Mouse (Mus musculus): ENCODE data around the gene Cdc34b.

DNA sequence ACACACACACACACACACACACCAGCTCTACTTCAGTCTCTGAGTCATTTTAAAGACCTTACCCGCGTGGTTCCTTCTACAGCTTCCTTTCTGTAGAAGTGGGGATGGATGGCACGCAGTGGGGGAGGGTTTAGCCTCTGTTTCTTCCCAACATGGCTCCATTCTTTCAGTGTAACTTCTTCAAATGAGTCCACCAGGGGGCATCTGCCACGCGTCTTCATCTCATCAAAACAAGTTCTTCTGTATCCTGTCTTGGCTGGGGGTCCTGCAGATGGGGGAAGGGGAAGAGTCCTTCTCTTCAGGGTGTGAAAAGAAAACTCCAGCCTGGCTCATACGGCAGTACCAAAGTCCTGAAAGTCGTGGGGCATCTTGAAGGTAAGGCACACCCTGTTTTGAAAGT, 37.6 kb upstream of the Cdc34b start:
- TF ChIP-seq CTCF (IDR thresholded peaks at IDR 0.05; ENCODE audit: low read depth) (peak; percentile 51), EP300 (optimal IDR thresholded peaks at IDR 0.05) (no peak)

Data from stomach, postnatal 0 days (tissue).